Mouse (Mus musculus) ES-E14 (cell line): ENCODE measurements around the gene Clstn1.

Experiments used
- CHD2 ChIP-seq: IDR thresholded peaks from 2 replicates; pipeline ENCODE4 v1.6.1; 2014; ENCODE audit warnings: mild to moderate bottlenecking, low read depth, low read length, inconsistent platforms
- MAFK ChIP-seq: IDR thresholded peaks from 2 replicates; pipeline ENCODE4 v1.6.1; 2014; ENCODE audit warnings: mild to moderate bottlenecking, low read depth, low read length, inconsistent platforms; ENCODE audit not compliant: insufficient read depth
- ZC3H11A ChIP-seq: IDR thresholded peaks from 2 replicates; pipeline ENCODE4 v1.6.1; 2012; ENCODE audit warnings: low read depth, mild to moderate bottlenecking, inconsistent platforms, low read length, borderline replicate concordance

- TF ChIP-seq CHD2 (no peak), ZC3H11A (no peak), MAFK (no peak)
Observed at GRCm38 (mm10) chr4:149608309-149608638, 22.0 kb downstream of the Clstn1 start.
